Mouse (Mus musculus) embryo, embryonic 10.5 days (tissue): ENCODE results near the gene Rgl2.
"Not testable (repeated sequence)": the region's sequence is repeated elsewhere in the genome, so short reads cannot be mapped to it uniquely, and the experiment has no call there.

Source experiments
- DNase-seq: peaks from one replicate; pipeline ENCODE4 v3.0.0-alpha.2; 2015; ENCODE audit warnings: low spot score

Gene Rgl2

DNA sequence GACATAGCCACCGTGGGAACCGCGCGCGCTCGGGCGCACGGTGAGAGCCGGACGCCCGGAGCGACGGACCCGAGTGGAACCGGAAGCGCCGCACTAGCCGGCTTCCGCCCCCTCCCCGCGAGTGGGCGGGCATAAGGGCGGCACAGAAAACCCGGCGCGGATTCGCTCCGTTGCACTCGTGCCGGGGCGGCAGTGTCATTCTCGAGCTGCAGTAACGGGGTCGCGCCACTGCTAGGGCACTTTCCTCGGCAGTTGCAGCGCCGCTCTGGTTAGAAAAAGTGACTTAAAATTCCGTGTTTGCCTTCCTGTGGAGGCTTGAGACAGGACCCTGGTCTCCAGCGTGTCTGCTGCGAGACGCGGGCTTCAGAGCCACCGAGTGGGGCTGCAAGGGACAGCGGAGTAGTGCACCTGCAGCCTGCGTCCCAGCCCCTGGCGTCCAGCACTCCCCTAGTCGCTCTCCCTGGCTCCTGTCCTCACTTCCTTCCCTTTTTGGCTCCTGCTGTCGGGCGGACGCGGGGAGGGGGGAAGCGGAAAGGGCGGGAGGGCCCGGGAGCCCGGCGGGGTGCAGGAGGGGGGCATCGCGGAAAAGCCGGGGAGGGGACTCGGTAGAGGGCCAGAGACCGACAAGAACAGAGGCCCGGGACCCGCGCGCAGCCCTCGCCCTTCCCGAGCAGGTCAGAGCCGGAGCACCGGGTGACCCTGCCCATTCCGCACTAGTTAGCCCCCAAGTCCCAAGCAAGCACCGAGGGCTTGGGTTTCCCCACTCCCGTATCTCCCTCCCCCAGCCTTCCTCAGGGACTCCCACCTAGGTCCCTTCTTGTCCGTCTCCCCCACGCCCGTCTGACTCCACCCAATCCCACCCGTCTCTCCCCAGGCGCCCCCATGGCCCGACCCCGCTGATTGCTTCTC is at the start of gene Rgl2:
Gene Rgl2 (plus strand): TSS at position 173 of the 909 bp plus-strand sequence.
- peak; percentile 95 for DNase-seq

DNA sequence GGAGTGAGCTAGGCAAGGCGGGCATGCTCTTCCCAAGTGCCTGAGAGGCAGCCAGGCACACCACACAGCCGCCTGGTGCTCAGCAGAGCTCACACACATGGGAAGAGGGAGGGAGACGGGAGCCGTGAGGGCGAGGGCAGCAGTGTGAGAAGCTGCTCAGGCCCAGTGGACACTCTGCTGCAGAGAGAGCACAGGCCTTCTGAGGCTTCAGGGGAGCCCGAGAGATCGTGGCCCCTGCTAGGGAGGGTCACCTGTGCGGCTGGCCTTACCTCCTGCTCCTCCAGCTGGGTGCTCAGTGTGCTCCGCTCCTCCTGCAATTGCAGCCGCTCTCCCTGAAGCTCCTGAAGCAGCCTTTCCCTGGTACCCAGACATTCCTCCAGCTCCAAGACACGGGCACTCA is 45.0 kb upstream of the Rgl2 start:
- DNase-seq = not testable (repeated sequence)

DNA sequence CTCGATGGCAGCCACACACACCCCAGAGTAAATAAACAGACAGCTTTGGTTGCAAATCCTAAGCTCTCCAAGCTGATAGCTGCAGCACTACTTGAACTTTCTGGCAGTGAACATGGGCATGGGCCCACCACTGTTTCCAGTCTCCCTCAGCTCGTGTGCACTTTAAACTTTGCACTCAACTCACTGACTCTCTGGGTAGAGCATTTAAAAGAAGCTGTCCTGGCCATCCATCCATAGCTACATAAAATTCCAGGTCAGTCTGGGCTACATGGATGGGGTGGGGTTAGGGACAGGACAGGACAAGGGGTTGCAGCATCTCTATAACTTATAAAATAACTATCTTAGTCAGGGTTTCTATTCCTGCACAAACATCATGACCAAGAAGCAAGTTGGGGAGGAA is 41.5 kb upstream of the Rgl2 start:
- DNase-seq = not testable (repeated sequence)

DNA sequence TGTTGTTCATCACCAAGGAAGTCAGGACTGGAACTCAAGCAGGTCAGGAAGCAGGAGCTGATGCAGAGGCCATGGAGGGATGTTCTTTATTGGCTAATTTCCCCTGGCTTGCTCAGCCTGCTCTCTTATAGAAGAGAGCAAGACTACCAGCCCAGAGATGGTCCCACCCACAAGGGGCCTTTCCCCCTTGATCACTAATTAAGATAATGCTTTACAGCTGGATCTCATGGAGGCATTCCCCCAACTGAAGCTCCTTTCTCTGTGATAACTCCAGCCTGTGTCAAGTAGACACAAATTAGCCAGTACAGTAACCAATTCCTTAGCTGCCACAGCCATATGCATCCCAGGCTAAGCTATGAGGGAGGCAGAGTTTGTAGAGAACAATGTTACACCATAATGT is 41.1 kb upstream of the Rgl2 start:
- not testable (repeated sequence) for DNase-seq

DNA sequence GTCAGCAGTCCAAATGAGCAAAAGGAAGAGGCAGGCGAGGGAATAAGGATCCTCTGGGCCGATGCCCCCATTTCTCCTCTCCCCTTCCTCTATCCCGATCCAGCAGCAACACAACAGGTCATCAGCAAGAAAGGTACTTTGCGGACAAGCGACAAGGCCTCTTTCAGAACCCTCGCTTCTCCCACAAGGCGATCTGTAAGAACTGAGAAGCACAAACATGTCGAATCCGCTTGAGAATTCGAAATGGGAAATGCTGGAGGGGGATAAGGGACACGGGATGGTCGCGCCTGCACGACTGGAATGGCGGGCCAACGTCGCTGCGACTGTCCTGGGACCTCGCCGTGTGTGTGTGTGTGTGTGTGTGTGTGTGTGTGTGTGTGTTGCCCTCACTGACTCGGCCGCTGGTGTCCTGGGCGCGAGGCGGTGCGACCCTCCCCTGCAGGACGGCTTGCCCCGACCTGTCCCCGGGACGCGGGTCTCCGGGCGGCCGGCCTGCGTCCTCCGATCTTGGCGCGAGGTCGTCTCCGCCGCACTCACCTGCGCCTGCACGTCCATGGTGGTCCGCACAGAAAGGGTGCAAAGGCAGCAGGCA is 39.3 kb upstream of the Rgl2 start:
- peak; percentile 31 for DNase-seq

DNA sequence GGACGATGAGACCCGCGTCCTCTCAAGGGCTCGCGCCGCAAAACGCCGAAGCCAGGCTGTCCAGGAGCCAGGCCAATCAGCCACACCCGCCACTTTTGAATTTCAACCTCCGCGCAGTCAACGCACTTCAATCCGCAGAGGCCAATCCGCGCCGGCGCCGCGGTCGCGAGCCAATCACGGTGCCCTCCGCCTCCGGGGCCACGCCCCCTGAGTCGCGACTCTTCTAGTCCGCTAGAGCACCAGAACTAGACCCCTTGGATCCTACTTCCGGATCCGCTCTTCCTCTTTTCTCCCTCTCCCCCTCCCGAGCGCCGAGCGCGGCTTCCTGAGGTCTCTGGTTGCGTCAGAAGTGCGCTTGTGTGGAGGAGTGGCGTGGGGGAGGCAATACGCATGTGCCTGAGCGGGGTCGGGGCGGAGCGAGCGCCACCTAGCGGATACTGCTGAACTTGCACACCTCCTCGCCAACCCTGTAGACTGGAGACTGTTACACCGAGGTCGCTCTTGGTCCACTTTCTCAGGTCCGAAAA is 38.7 kb upstream of the Rgl2 start, which contains the start of gene Kifc1:
Gene Kifc1 (minus strand): TSS at position 129 of the 527 bp plus-strand sequence.
- peak; percentile 100 for DNase-seq

DNA sequence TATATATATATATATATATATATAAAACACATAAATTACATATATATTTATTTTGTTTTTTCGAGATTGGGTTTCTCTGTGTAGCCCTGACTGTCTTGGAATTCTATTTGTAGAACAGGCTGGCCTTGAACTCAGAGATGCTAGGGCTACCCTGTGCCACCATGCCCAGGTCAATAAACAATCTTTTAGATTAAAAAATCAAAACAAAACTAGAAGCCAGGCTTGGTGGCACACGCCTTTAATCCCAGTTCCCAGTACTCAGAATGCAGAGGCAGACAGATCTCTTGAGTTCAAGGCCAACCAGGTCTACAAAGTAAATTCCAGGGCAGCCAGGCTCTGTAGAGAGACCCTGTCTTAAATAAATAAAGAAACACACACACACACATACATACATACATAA is 38.0 kb upstream of the Rgl2 start:
- no peak for DNase-seq

DNA sequence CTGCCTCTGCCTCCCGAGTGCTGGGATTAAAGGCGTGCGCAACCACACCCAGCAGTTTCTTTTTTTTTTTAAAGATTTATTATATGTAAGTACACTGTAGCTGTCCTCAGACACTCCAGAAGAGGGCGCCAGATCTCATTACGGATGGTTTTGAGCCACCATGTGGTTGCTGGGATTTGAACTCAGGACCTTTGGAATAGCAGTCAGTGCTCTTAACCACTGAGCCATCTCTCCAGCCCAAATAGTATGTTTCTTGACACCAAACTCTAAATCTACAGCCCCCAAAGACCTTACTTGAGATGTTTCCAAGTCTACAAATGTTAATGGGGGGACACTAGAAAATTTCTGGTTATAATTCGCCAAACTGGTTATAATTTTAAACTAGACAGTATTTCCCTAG is 37.5 kb upstream of the Rgl2 start:
- not testable (repeated sequence) for DNase-seq

DNA sequence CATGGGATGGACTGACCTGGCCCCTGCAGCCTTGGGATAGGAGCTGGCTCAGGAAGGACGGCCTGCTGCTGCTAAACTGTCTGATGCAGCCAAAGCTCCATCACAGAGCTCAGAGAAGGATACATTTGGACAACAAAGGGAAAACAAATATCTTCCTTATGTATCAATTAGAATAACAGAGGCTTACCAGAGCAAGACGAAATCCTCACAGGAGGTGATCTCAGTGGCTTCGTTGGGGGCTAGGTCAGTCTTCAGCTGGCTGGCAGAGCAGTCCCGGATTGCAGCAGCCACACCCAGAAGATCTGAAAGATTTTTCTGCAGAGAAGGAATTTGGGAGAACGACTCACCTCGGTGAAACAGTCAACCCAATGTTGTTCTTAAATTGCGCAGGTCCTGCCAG is 36.9 kb upstream of the Rgl2 start:
- DNase-seq = no peak

DNA sequence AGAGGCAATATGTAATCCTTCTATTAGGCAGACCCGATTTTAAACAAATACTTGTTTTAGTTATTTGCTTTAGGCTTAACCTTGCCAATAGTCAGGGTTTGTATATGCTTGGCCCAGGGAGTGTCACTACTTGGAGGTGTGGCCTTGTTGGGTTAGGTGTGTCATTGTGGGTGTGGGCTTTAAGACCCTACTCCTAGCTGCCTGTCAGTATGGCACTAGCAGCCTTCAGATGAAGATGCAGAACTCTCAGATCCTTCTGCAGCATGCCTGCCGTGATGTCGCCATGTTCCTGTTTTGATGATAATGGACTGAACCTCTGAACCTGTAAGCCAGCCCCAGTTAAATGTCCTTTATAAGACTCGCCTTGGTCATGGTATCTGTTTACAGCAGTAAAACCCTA is 36.3 kb upstream of the Rgl2 start:
- DNase-seq = not testable (repeated sequence)

DNA sequence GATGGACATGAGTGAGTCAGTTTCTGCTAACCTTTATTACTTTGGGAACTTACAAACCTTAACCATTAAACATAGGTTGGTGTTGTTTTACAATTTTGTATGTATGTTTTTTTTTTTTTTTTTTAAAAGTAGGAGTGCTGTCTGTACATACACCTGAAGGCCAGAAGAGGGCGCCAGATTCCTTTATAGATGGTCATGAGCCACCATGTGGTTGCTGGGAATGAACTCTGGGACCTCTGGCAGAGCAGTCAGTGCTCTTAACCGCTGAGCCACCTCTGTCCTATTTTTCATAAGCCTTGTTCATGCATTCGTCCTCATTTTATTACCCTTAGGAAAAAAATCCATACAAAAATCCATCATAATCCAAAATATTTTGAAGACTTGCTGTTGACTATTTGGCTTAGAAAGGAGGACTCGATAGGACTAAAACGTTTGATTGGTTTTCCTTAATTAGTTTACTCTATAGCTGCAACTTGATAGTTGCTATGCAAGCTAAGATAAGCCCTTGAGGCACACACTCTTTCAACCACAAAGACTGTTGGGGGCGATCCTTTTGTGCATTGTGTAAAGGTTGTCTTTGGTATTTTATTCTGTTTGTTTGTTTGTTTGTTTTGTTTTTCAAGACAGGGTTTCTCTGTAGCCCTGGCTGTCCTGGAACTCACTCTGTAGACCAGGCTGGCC is 32.1 kb upstream of the Rgl2 start:
- DNase-seq = peak; percentile 89

DNA sequence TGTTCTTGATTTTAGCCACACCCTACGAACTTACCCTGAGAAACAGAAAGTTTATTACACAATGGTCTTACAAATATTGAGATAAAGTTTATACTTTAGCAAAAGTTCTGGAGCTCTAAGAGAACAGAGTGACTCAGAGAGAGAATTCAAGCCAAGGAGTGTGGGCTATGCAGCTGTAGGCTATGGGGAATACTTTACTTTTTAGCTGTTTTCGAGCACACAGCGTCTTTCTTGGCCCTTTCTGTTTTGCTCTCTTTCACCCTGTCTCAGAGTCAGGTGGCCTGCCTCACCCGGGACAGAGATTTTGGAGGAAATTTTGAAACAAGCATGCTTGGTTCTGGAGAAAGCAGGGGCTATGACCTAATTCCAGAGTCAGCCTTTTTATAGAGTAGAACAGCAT is 31.1 kb upstream of the Rgl2 start:
- DNase-seq = not testable (repeated sequence)

DNA sequence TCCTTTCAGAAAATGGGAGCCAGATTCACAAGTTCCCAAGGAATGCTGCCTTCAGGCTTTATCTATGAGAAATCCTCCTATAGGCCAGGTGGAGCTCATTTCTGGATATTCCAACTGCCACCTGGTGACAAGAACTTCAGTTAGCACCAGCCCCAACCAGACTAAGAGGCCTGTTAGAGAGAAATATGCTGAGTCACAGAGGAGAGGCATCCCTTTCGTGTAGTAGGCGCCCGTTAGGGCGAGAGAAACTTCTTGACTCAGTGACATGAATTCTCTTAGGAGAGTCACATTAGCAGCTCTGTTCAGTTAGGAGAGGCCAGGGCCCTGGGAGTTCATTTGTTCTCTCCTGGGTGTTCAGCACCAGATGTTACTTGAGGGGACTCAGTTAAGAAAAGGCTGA is 29.7 kb upstream of the Rgl2 start:
- DNase-seq = no peak

DNA sequence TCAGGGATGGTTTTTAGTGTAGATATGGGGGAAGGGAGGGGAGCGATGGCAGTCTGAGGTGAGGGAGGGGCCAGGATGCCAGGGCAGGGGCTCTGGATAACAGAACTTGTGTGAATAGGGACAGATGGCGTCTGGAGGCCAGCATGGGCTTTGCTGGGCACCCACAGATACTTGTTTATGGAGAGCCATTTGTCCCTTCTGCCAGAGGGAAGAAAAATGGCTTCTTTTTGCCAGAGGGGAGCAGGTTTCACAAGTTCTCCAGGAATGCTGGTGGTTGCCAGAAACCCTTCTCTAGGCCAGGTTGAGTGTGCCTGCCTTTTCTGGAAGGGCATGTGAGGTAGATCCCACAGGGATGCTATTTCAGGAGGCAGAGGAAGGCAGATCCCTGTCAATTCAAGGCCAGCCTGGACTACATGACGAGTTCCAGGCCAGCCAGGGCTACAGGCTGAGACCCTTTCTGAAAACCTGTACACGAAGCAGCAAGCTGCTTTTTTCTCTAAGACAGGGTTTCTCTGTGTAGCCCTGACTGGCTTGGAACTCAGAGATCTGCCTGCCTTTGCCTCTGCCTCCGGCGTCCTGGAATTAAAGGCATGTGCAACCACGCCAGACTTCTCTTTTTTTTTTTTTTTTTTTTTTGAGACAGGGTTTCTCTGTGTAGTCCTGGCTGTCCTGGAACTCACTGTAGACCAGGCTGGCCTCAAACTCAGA is 28.9 kb upstream of the Rgl2 start:
- DNase-seq = no peak

DNA sequence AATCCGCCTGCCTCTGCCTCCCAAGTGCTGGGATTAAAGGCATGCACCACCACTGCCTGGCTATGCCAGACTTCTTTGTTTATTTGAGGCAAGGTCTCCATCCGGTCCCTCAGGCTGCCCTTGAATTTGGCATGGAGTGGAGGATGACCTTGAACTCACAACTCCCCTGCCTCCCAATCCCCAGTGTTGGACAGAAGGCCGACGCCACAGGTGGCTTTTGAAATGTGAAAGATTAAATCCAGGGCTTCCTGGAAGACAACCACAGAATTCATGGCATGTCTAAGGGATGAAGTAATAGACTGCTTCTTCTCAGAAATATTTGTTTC is 28.4 kb upstream of the Rgl2 start:
- DNase-seq = no peak

DNA sequence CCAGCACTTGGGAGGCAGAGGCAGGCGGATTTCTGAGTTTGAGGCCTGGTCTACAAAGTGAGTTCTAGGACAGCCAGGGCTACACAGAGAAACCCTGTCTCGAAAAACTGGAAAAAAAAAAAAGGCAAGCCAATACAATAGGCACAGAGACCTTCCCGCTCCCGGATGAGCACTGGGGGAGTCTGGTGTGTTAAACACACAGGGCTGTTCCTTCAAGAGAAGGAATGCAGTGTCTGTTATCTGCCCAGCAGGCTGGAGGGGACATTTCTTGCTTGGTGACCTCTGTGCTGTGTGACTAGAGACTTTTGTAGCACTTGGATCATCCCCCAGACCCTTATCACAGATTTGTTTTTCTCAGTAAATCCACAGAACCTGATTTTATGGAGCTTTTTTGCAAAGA is 27.7 kb upstream of the Rgl2 start:
- DNase-seq = no peak

DNA sequence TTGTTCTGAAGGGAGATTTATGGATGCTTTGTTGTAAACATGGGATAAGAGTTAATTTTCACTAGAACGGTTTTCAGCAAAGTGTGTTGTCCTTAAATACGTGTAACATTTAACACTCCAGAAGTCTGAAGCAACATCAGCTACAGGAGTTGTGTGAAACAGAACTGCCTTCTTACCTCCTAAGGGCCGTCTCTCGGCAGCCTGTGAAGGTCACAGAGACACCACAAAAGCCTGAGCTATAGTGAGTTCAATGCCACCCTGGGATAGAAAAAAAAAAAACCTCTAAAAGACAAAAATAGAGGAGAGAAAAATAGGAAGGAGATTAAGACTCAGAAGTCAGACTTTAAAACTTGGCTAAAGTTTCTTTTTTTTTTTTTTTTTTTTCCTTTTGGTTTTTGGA is 27.3 kb upstream of the Rgl2 start:
- no peak for DNase-seq

DNA sequence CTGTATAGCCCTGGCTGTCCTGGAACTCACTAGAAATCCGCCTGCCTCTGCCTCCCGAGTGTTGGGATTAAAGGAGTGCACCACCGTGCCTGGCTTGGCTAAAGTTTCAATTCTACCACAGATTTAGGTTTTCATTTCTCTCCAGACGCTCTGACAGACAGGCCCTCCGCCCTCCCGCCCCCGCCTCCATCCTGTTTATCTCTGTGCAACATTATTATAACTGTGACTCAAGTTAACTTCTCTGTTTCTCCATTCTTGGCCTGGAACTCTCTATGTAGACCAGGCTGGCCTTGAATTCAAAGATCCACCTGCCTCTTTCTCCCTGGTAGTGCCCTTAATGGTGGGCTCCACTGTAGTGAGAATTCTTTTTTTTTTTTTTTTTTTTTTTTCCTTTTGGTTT is 26.9 kb upstream of the Rgl2 start:
- DNase-seq = no peak

DNA sequence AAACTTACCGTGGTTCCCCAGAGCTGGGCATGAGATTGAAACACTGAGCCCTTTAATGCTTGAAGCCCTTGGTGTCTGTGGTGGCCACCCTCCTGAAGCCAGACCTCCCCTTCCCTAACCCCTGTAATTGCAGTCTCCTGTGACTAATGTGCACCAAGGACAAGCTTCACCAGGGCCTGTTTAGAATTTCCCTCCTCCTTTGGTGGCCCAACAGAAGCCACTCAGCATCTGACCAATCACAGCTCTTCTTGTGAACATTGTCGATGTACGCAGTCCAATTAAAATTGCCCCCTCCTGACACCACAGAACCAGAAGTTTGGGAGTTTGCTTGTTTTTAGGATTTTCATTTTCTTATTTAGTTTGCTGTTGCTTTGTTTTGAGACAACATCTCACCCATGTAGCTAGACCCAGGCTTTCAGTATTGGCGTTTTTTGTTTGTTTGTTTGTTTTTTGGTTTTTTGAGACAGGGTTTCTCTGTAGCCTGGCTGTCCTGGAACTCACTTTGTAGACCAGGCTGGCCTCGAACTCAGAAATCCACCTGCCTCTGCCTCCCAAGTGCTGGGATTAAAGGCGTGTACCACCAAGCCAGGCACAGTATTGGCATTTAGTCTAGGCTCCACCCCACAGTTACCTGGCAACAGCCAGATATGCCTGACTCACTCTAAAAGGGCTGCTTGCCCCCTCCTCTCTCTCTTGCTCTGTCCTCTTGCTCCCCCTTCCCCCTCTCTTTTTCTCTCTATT is 25.3 kb upstream of the Rgl2 start:
- DNase-seq = not testable (repeated sequence)

DNA sequence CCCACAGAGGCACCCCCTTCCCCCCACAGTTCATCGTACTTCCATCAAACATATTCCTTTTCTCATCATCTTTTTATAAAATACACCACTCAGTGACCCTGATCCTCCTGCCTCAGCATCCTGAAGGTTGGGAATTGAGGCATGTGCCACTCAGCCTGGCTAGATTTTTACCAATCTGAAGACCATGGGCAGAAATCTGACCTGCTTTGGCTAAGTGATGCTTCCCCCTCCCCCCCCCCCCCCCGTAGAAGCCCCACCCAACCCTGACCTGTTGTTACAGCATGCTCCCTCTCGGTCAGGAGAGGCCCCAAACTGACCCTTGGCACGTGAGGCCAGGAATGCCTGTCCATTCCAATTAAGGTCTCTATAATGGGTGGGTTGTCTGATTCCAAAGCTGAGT is 24.5 kb upstream of the Rgl2 start, which contains the start of gene Platr17:
Gene Platr17 (plus strand): TSS at position 301 of the 400 bp plus-strand sequence.
- DNase-seq = not testable (repeated sequence)

DNA sequence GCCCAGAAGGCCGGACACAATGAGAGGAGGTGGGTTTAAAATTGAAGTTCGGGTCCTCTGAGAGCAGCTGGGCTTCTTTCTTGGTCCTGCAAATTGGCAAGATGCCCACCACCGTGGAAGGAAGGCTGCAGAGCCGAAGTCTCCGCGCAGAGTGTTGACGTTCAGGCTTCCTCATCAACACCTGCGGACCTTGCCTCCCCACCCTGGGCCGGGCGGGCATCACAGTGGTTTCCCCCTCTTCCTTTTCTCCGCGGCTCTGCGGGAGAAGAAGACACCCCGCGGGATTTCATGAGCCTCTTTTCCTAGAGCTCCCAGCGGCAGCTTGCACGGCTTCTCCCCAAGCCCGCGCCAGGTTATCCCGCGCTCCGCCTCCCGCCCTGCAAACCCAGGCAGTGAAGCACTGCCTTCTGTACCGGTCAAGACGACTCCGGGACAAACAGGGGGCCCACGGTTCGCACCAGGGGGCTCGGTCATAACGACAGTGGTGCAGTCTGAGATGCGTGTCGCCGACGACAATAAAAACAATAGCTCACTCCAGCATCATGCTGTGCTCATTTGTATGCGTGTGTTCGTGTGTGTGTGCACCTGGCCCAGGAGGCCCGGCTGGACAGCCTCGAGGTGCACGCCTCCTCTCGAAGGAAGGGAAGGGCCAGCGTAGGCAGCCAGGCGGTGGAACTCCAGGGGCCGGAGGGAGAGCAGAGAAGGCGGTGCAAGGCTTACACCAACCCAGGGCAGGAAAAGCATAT is 20.8 kb upstream of the Rgl2 start:
- DNase-seq = peak; percentile 45
